Mouse (Mus musculus): Measurements from ENCODE around the gene Cpt1c. TPM values are rescaled to one million over a fixed set of nuclear protein-coding genes. Genes with fewer than 3 reads are reported as not detected.
A peak's percentile ranks its signal among the peaks of the same experiment; 100 is the strongest.

Cpt1c gene
- polyA plus RNA-seq, 1 experiment = not detected

DNA sequence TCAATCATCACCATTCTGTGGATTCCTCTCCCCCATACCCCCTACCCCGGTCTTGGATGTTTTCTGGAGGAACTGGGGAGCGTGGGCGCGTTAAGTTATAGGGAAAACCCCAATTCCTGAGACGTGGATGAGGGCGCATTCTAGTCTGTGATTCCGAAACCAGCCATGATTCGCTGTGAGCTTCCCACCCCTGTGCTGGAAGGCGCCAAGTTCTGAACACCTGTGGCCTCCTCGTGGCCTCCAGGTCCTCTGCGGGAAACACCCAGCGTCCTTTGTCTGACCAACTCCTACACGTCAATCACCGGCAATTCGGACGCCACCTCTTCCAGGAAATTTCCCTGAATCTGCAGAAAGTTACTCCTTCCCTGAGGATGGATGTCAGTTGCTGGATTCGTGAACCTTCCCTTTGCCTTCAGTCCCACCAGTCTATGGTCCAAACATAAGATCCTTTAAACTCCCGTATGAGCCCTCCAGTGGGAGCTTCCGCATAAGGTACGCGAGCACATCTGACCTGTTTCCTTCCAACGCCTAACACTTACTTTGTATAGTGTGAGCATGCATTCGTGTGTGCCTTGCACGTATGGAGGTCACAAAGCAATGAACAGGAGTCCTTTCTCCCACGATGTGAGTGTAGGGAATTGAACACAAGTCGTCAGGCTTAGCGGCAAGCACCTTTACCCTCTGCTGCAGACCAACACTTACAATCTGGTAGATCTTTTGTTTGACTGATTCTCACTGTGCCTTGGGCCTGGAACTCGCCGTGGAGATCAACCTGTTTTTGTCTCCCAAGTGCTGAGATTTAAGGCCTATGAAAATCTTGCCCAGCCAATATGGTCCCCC is 12.4 kb upstream of the Cpt1c start:
- Histone ChIP-seq H3K4me3 (ENCODE audit: insufficient read depth, low read depth, low read length) (peak overlapping the region; percentile 65), H3K4me1 (ENCODE audit: control insufficient read depth, insufficient read depth, low read length) (peaks cover 20% of the 10 kb centered on the region), H3K27ac (ENCODE audit: insufficient read depth, low read depth, low read length) (peak overlapping the region; percentile 86)
- WGBS = under 1% methylated on average over 29 of the region's 29 CpGs
- TF ChIP-seq CTCF (IDR thresholded peaks at IDR 0.05; ENCODE audit: insufficient read depth, low read depth, low read length) = no peak
- no peak for TF ChIP-seq POLR2A (IDR thresholded peaks at IDR 0.05; ENCODE audit: insufficient read depth, low read depth, low read length)

DNA sequence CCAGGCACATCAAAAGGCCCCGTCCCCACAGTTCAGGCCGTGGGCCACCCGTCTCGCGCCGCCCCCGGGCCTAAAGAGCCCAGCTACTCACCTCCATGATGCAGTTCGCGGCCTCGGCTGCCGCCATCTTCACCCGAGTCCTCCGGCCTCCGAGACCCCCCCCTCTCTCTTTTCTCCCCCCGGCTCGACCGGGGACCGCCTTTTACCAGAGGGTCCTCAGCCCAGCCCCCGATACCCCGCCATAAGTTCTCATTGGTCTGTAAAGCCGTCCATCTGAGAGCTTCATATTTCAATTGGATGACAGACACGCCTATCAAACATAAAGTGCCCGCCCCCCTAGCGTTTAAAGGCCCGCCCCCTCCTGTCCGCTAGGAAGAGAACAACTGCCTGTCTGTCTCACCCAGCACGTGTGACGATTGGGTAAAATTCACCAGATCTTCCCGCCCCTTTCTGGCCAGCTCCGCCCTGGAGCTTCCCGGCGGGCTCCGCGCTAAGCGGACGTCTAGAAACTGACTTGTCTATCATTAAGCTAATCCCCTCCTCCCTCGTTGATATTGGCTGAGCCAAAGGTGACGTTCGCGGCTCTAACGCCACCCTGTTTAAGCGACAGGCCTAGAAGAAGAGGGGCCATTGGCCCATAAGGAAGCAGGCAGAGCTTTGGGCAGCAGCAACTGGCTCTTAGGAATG is 11.7 kb upstream of the Cpt1c start, which contains the start of gene Prmt1:
Gene Prmt1, minus strand, starts transcription at position 377 of the 687 bp plus-strand sequence.
- Histone ChIP-seq H3K27ac (ENCODE audit: insufficient read depth, low read depth, low read length) (peak within 1 kb of the TSS; percentile 86), H3K4me1 (ENCODE audit: control insufficient read depth, insufficient read depth, low read length) (peaks cover 20% of the 10 kb centered on the region), H3K4me3 (ENCODE audit: insufficient read depth, low read depth, low read length) (peak within 1 kb of the TSS; percentile 70)
- under 1% methylated on average over 42 of the region's 42 CpGs for WGBS
- peak; percentile 61 for TF ChIP-seq POLR2A (IDR thresholded peaks at IDR 0.05; ENCODE audit: insufficient read depth, low read depth, low read length)
- no peak for TF ChIP-seq CTCF (IDR thresholded peaks at IDR 0.05; ENCODE audit: insufficient read depth, low read depth, low read length)

DNA sequence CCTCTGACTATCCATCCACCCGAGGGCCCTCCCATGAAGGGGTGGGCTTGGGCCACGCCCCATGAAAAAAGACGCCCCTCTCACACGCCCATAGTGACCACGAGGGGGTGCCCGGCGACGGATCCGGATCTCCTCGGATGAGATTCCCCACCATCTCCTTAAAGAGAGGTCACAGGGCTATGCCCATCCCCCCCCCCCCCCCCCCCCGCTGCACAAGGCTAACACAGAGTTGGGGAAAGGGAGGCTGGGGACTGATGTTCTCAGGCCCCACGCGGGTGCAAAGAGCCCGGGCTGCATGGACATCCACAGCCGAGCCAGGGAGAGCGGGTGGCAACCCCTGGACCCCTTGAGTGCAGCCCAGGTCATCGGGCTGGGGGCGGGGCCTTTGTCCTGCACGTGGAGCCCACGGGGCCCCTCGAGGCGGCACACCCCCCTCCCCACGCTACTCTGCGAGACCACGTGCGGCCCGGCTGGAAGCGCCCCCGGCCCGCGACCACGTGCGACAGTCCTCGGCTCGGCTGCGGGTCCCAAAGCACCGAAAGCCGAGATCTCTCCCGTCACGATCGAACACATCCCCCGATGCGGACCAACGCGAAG is 11.0 kb upstream of the Cpt1c start:
- peaks cover 20% of the 10 kb centered on the region for H3K4me1 ChIP-seq (ENCODE audit: control insufficient read depth, insufficient read depth, low read length)
- peak overlapping the region; percentile 61 for H3K27ac ChIP-seq (ENCODE audit: insufficient read depth, low read depth, low read length)
- peak overlapping the region; percentile 70 for H3K4me3 ChIP-seq (ENCODE audit: insufficient read depth, low read depth, low read length)
- WGBS = under 1% methylated on average over 45 of the region's 45 CpGs
- no peak for TF ChIP-seq CTCF (IDR thresholded peaks at IDR 0.05; ENCODE audit: insufficient read depth, low read depth, low read length)
- TF ChIP-seq POLR2A (IDR thresholded peaks at IDR 0.05; ENCODE audit: insufficient read depth, low read depth, low read length) = no peak

DNA sequence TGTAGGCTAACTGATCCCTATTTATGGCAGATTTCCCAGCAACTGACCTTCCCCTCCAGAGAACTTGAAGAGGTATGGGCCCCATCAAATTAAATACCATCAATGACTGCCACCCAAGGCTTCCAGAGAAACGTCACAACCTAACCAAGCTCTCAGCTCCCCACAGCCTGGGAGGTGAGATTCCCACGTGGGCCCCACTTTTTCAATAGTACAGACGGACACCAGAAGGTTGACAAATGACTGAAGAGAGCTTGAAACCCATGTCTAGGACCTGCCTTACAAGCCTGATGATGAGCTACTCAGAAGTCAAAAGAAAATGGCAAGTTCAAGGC is 10.1 kb upstream of the Cpt1c start:
- Histone ChIP-seq H3K27ac (ENCODE audit: insufficient read depth, low read depth, low read length) (no peak overlapping the region), H3K4me3 (ENCODE audit: insufficient read depth, low read depth, low read length) (no peak overlapping the region), H3K4me1 (ENCODE audit: control insufficient read depth, insufficient read depth, low read length) (peaks cover 20% of the 10 kb centered on the region)
- no peak for TF ChIP-seq POLR2A (IDR thresholded peaks at IDR 0.05; ENCODE audit: insufficient read depth, low read depth, low read length)
- no peak for TF ChIP-seq CTCF (IDR thresholded peaks at IDR 0.05; ENCODE audit: insufficient read depth, low read depth, low read length)
- WGBS = 38% methylated on average over 3 of the region's 3 CpGs

DNA sequence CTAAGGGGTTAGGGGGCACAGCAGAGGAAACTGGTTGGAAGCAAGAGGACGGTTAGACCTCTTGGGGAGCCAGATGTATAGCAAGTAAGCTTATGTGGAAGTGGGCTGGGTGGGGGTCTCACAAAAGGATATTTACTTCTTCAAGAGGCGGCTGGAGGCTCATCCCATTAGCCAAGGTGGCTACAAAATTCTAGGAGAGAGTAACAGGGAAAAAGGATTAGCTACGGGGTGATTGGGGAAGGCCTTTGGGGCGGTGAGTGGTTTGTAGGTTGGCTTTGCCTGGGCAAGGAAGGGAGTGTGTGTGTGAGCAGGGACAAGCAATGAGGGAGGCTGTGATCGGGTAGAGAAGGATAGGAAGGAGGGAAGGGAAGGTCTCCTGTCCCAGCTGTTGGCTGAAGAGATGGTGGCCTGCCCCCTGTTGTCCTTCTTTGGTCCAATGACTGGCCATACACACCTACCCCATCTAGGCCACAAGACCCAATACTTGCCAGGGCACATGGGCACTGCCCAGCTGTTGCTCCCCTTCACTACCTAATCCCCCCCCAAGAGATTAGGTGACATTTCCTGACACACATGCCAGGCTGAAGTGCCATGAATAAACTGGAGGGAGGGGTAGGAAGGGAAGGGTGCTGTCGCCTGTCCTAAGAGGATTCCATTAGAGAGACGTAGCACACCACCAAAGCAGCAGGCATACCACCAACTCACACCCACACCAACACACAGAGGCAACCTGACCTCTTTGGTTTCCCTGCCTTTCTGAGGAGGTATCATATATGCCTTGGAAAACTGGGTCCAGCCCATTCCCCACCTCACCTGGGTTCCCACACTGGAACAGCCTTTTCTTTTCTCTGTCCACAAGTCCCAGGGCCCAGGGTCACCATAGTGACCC is 9.5 kb upstream of the Cpt1c start:
- TF ChIP-seq CTCF (IDR thresholded peaks at IDR 0.05; ENCODE audit: insufficient read depth, low read depth, low read length) (no peak), POLR2A (IDR thresholded peaks at IDR 0.05; ENCODE audit: insufficient read depth, low read depth, low read length) (no peak)
- Histone ChIP-seq H3K4me3 (ENCODE audit: insufficient read depth, low read depth, low read length) (no peak overlapping the region), H3K27ac (ENCODE audit: insufficient read depth, low read depth, low read length) (no peak overlapping the region), H3K4me1 (ENCODE audit: control insufficient read depth, insufficient read depth, low read length) (peaks cover 20% of the 10 kb centered on the region)
- WGBS = 63% methylated on average over 7 of the region's 7 CpGs

DNA sequence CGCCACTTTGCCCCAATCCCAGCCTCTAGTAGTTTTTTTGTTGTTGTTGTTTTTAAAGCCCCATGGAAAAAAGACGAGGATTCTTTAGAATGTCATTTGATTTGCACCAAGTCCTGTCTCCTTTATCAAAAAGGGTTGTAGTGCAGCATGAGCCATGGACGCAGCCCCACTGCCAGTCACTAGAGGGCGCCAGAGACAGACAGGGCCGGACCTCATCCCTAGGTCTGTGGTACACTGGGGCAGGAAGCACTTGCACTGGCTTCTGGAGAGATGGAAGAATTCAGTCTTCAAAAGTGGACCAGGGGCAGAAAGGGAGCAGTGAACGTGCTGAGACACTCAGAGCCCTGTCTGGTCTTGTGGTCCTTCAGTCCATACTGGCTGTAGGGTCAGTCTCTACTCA is 8.4 kb upstream of the Cpt1c start:
- WGBS = 23% methylated on average over 6 of the region's 6 CpGs
- no peak overlapping the region for H3K27ac ChIP-seq (ENCODE audit: insufficient read depth, low read depth, low read length)
- TF ChIP-seq POLR2A (IDR thresholded peaks at IDR 0.05; ENCODE audit: insufficient read depth, low read depth, low read length) (no peak), CTCF (IDR thresholded peaks at IDR 0.05; ENCODE audit: insufficient read depth, low read depth, low read length) (peak; percentile 85)
- no peak overlapping the region for H3K4me3 ChIP-seq (ENCODE audit: insufficient read depth, low read depth, low read length)
- peaks cover 18% of the 10 kb centered on the region for H3K4me1 ChIP-seq (ENCODE audit: control insufficient read depth, insufficient read depth, low read length)

DNA sequence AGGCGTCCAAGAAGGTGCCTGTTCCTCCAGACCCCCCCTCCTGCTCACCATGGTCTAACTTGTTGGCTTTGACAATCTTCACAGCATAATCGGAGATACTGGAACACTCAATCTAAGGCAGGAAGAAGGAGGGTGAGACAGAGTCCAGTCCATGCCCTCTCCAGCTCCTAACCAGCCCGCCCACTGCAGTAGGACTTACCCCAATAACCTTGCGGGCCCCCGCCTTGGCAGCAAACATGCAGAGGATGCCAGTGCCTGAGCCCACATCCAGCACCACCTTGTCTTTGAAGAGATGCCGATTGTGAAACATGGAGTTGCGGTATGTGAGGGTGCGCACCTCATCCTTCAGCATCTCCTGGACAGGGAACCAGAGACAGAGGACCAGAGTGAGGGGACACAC is 6.9 kb upstream of the Cpt1c start:
- 95% methylated on average over 8 of the region's 8 CpGs for WGBS
- H3K4me1 ChIP-seq (ENCODE audit: control insufficient read depth, insufficient read depth, low read length) = peaks cover 14% of the 10 kb centered on the region
- TF ChIP-seq POLR2A (IDR thresholded peaks at IDR 0.05; ENCODE audit: insufficient read depth, low read depth, low read length) = no peak
- no peak for TF ChIP-seq CTCF (IDR thresholded peaks at IDR 0.05; ENCODE audit: insufficient read depth, low read depth, low read length)

DNA sequence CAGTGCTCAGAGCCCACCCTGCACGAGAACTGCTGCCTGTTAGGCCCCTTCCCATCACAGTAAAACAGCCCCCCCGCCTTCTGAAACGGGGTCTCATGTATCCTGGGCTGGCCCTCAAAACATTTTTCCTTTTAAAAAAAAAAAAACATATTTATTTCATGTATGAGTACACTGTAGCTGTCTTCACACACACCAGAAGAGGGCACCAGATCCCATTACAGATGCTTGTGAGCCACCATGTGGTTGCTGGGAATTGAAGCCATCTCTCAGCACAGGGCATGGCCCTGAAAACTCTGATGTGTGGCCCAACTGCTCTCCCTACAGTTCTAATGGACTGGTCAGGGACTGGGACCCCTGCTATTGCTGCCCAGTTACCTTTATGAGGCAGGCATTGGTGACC is 3.6 kb upstream of the Cpt1c start:
- no peak overlapping the region for H3K4me3 ChIP-seq (ENCODE audit: insufficient read depth, low read depth, low read length)
- TF ChIP-seq CTCF (IDR thresholded peaks at IDR 0.05; ENCODE audit: insufficient read depth, low read depth, low read length) = no peak
- TF ChIP-seq POLR2A (IDR thresholded peaks at IDR 0.05; ENCODE audit: insufficient read depth, low read depth, low read length) = no peak
- peaks cover 8% of the 10 kb centered on the region; the same call in 1 of the 2 replicates for H3K4me1 ChIP-seq (ENCODE audit: control insufficient read depth, insufficient read depth, low read length)
- H3K27ac ChIP-seq (ENCODE audit: insufficient read depth, low read depth, low read length) = no peak overlapping the region
- 88% methylated on average over 3 of the region's 3 CpGs for WGBS

More for the DNA sequence above, 6.9 kb upstream of the Cpt1c start:
- no peak overlapping the region for H3K27ac ChIP-seq (ENCODE audit: insufficient read depth, low read depth, low read length)
- H3K4me3 ChIP-seq (ENCODE audit: insufficient read depth, low read depth, low read length) = no peak overlapping the region
